Mouse (Mus musculus): ENCODE results near the gene Gm20388. TPM values are rescaled to one million over a fixed set of nuclear protein-coding genes. Genes with fewer than 3 reads are reported as not detected.

Gene Gm20388
- polyA plus RNA-seq, 1 experiment from 2014 or later, result not detected

- H3K36me3 ChIP-seq (replicated peaks; ENCODE audit: control insufficient read depth, insufficient read depth), result 0 out of 2 replicates have a peak, but pooled peaks cover 6% of the 10 kb centered on the region
- no peak overlapping the region for H3K27ac ChIP-seq
- WGBS, result 77% methylated on average over 16 of the region's 16 CpGs
- no peaks in the 10 kb centered on the region for H3K4me1 ChIP-seq (replicated peaks; ENCODE audit: control insufficient read depth, insufficient read depth, low read length)
- H3K4me2 ChIP-seq (replicated peaks), result no peak overlapping the region
- DNase-seq (ENCODE audit: low spot score) (no peak), ATAC-seq (ENCODE audit: low FRiP score) (no peak)
- no peaks in the 10 kb centered on the region for H3K27me3 ChIP-seq (ENCODE audit: control insufficient read depth, insufficient read depth, low read length)
- no peak overlapping the region for H3K4me3 ChIP-seq (replicated peaks; ENCODE audit: low read length)
- no peaks in the 10 kb centered on the region for H3K9me3 ChIP-seq (ENCODE audit: control insufficient read depth, low read length)
- H3K9ac ChIP-seq, result no peak overlapping the region
Observed at GRCm38 (mm10) chr8:123813173-123813891, 3902.7 kb downstream of the Gm20388 start.

- 85% methylated on average over 4 of the region's 4 CpGs for WGBS
- no peaks in the 10 kb centered on the region for H3K9me3 ChIP-seq (ENCODE audit: control insufficient read depth, low read length)
- ATAC-seq (ENCODE audit: low FRiP score) (no peak), DNase-seq (ENCODE audit: low spot score) (no peak)
- H3K4me3 ChIP-seq (replicated peaks; ENCODE audit: low read length), result no peak overlapping the region
- H3K9ac ChIP-seq, result no peak overlapping the region
- no peak overlapping the region for H3K4me2 ChIP-seq (replicated peaks)
- no peak overlapping the region for H3K27ac ChIP-seq
- H3K36me3 ChIP-seq (replicated peaks; ENCODE audit: control insufficient read depth, insufficient read depth), result 0 out of 2 replicates have a peak, but pooled peaks cover 6% of the 10 kb centered on the region
- no peaks in the 10 kb centered on the region for H3K27me3 ChIP-seq (ENCODE audit: control insufficient read depth, insufficient read depth, low read length)
- no peaks in the 10 kb centered on the region for H3K4me1 ChIP-seq (replicated peaks; ENCODE audit: control insufficient read depth, insufficient read depth, low read length)
Observed at GRCm38 (mm10) chr8:123813892-123814266, 3903.2 kb downstream of the Gm20388 start.

- no peaks in the 10 kb centered on the region for H3K9me3 ChIP-seq (ENCODE audit: control insufficient read depth, low read length)
- H3K4me3 ChIP-seq (replicated peaks; ENCODE audit: low read length), result no peak overlapping the region
- DNase-seq (ENCODE audit: low spot score) (no peak), ATAC-seq (ENCODE audit: low FRiP score) (no peak)
- 91% methylated on average over 11 of the region's 11 CpGs for whole genome bisulfite sequencing
- no peak overlapping the region for H3K9ac ChIP-seq
- H3K27me3 ChIP-seq (ENCODE audit: control insufficient read depth, insufficient read depth, low read length), result no peaks in the 10 kb centered on the region
- H3K4me1 ChIP-seq (replicated peaks; ENCODE audit: control insufficient read depth, insufficient read depth, low read length), result no peaks in the 10 kb centered on the region
- no peak overlapping the region for H3K4me2 ChIP-seq (replicated peaks)
- 0 out of 2 replicates have a peak, but pooled peaks cover 6% of the 10 kb centered on the region for H3K36me3 ChIP-seq (replicated peaks; ENCODE audit: control insufficient read depth, insufficient read depth)
- no peak overlapping the region for H3K27ac ChIP-seq
Observed at GRCm38 (mm10) chr8:123815325-123815724, 3904.7 kb downstream of the Gm20388 start.

- Histone ChIP-seq H3K27ac (no peak overlapping the region), H3K4me1 (replicated peaks; ENCODE audit: control insufficient read depth, insufficient read depth, low read length) (no peaks in the 10 kb centered on the region), H3K4me3 (replicated peaks; ENCODE audit: low read length) (no peak overlapping the region), H3K9me3 (ENCODE audit: control insufficient read depth, low read length) (no peaks in the 10 kb centered on the region), H3K9ac (no peak overlapping the region), H3K36me3 (replicated peaks; ENCODE audit: control insufficient read depth, insufficient read depth) (0 out of 2 replicates have a peak, but pooled peaks cover 6% of the 10 kb centered on the region), H3K27me3 (ENCODE audit: control insufficient read depth, insufficient read depth, low read length) (no peaks in the 10 kb centered on the region), H3K4me2 (replicated peaks) (no peak overlapping the region)
- 85% methylated on average over 8 of the region's 8 CpGs for WGBS
- DNase-seq (ENCODE audit: low spot score) (no peak), ATAC-seq (ENCODE audit: low FRiP score) (no peak)
Observed at GRCm38 (mm10) chr8:123816939-123817338, 3906.3 kb downstream of the Gm20388 start.

- WGBS, result 93% methylated on average over 11 of the region's 11 CpGs
- Histone ChIP-seq H3K27me3 (ENCODE audit: control insufficient read depth, insufficient read depth, low read length) (no peaks in the 10 kb centered on the region), H3K9me3 (ENCODE audit: control insufficient read depth, low read length) (no peaks in the 10 kb centered on the region), H3K36me3 (replicated peaks; ENCODE audit: control insufficient read depth, insufficient read depth) (peaks cover 7% of the 10 kb centered on the region; the same call in 1 of the 2 replicates), H3K4me3 (replicated peaks; ENCODE audit: low read length) (no peak overlapping the region), H3K9ac (no peak overlapping the region), H3K27ac (no peak overlapping the region), H3K4me2 (replicated peaks) (no peak overlapping the region), H3K4me1 (replicated peaks; ENCODE audit: control insufficient read depth, insufficient read depth, low read length) (no peaks in the 10 kb centered on the region)
- no peak for ATAC-seq (ENCODE audit: low FRiP score)
- DNase-seq (ENCODE audit: low spot score), result no peak
Observed at GRCm38 (mm10) chr8:123817747-123818146, 3907.1 kb downstream of the Gm20388 start.

- Histone ChIP-seq H3K4me1 (replicated peaks; ENCODE audit: control insufficient read depth, insufficient read depth, low read length) (no peaks in the 10 kb centered on the region), H3K27ac (no peak overlapping the region), H3K4me3 (replicated peaks; ENCODE audit: low read length) (no peak overlapping the region), H3K9ac (no peak overlapping the region), H3K9me3 (ENCODE audit: control insufficient read depth, low read length) (no peaks in the 10 kb centered on the region), H3K36me3 (replicated peaks; ENCODE audit: control insufficient read depth, insufficient read depth) (peaks cover 24% of the 10 kb centered on the region), H3K27me3 (ENCODE audit: control insufficient read depth, insufficient read depth, low read length) (no peaks in the 10 kb centered on the region), H3K4me2 (replicated peaks) (no peak overlapping the region)
- 94% methylated on average over 19 of the region's 19 CpGs for WGBS
- no peak for ATAC-seq (ENCODE audit: low FRiP score)
- no peak for DNase-seq (ENCODE audit: low spot score)
Observed at GRCm38 (mm10) chr8:123819683-123820610, 3909.3 kb downstream of the Gm20388 start.

- Histone ChIP-seq H3K9me3 (ENCODE audit: control insufficient read depth, low read length) (no peaks in the 10 kb centered on the region), H3K27ac (no peak overlapping the region), H3K4me3 (replicated peaks; ENCODE audit: low read length) (no peak overlapping the region), H3K36me3 (replicated peaks; ENCODE audit: control insufficient read depth, insufficient read depth) (peaks cover 29% of the 10 kb centered on the region), H3K27me3 (ENCODE audit: control insufficient read depth, insufficient read depth, low read length) (no peaks in the 10 kb centered on the region), H3K9ac (no peak overlapping the region), H3K4me2 (replicated peaks) (no peak overlapping the region), H3K4me1 (replicated peaks; ENCODE audit: control insufficient read depth, insufficient read depth, low read length) (no peaks in the 10 kb centered on the region)
- WGBS, result 94% methylated on average over 6 of the region's 6 CpGs
- ATAC-seq (ENCODE audit: low FRiP score) (no peak), DNase-seq (ENCODE audit: low spot score) (no peak)
Observed at GRCm38 (mm10) chr8:123820780-123821179, 3910.1 kb downstream of the Gm20388 start.

- Histone ChIP-seq H3K27ac (no peak overlapping the region), H3K36me3 (replicated peaks; ENCODE audit: control insufficient read depth, insufficient read depth) (peaks cover 38% of the 10 kb centered on the region), H3K27me3 (ENCODE audit: control insufficient read depth, insufficient read depth, low read length) (no peaks in the 10 kb centered on the region), H3K9ac (no peak overlapping the region), H3K4me1 (replicated peaks; ENCODE audit: control insufficient read depth, insufficient read depth, low read length) (no peaks in the 10 kb centered on the region), H3K9me3 (ENCODE audit: control insufficient read depth, low read length) (no peaks in the 10 kb centered on the region), H3K4me3 (replicated peaks; ENCODE audit: low read length) (no peak overlapping the region), H3K4me2 (replicated peaks) (no peak overlapping the region)
- no peak for ATAC-seq (ENCODE audit: low FRiP score)
- no peak for DNase-seq (ENCODE audit: low spot score)
- WGBS, result 96% methylated on average over 10 of the region's 10 CpGs
Observed at GRCm38 (mm10) chr8:123823111-123823510, 3912.5 kb downstream of the Gm20388 start.

GRCm38 (mm10) chr8:123823532-123824123 is 3913.0 kb downstream of the Gm20388 start:
- H3K27ac ChIP-seq, result no peak overlapping the region
- H3K4me3 ChIP-seq (replicated peaks; ENCODE audit: low read length), result no peak overlapping the region
- ATAC-seq (ENCODE audit: low FRiP score) (no peak), DNase-seq (ENCODE audit: low spot score) (no peak)
- H3K4me2 ChIP-seq (replicated peaks), result no peak overlapping the region
- no peaks in the 10 kb centered on the region for H3K9me3 ChIP-seq (ENCODE audit: control insufficient read depth, low read length)
- no peak overlapping the region for H3K9ac ChIP-seq
- no peaks in the 10 kb centered on the region for H3K27me3 ChIP-seq (ENCODE audit: control insufficient read depth, insufficient read depth, low read length)
- H3K36me3 ChIP-seq (replicated peaks; ENCODE audit: control insufficient read depth, insufficient read depth), result peaks cover 43% of the 10 kb centered on the region
- 95% methylated on average over 18 of the region's 18 CpGs for WGBS
- H3K4me1 ChIP-seq (replicated peaks; ENCODE audit: control insufficient read depth, insufficient read depth, low read length), result no peaks in the 10 kb centered on the region
